Mouse (Mus musculus): ENCODE results near the gene Ube2ql1.

Ube2ql1 gene

DNA sequence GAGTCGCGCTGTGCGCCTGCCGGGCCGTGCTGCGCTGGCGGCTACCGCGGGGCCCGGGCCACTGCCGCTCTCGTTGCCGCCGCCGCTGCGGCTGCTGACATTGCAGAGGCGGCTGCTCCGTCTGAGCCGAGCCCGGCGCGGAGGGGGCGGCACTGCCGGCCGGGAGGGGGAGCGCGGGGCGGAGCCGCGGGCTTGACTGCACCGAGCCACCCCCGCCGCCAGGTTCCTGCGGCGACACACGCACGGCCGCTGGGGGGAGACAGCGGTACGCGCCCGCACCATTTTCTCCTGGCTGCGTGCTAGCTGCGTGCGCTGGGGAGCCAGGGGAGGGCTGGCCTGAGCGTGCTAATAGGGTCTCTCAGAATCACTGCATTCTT lies at the start of gene Ube2ql1:
Gene Ube2ql1, minus strand, starts transcription at position 131 of the 377 bp plus-strand sequence.
- peak; percentile 78 for DNase-seq (ENCODE audit: low read depth, low spot score)

DNA sequence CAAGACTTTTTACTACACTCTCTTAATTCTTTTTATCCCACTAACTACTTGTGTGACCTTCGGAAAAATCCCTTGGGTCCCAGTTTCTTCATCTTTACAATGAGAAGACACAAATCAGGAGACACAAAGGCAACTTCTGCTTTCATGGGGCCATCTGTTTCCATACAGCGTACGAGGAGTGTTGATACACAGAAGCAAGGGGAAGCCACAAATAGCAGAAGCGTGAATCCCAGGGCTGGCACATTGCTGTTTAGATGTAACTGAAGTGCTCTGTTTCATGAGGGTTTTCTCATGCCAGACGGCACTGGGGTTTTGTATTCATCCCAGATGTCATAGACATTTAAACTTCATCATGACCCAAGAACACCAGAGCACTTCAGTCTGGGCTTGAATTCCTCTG lies 49.0 kb upstream of the Ube2ql1 start:
- DNase-seq (ENCODE audit: low read depth, low spot score), result no peak

DNA sequence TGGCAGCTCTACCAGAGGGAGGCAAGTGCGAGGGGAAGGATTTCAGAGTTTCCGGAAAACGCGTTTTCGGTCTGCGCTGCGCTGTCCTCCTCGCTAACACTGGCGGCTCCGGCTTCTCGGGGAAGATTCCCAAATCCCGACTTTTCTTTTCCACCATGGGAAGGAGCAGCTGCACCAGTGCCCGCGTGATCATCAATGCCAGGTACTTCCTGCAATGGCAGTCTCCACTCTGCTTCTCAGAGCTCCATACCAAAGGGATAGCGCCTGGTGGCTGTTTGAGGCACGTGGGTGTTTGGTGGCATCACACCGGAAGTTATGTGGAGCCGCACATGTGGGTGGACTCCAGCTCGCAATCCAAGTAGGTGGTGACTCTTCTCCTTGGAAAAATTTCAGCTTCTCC lies 38.5 kb upstream of the Ube2ql1 start:
- DNase-seq (ENCODE audit: low read depth, low spot score), result no peak

DNA sequence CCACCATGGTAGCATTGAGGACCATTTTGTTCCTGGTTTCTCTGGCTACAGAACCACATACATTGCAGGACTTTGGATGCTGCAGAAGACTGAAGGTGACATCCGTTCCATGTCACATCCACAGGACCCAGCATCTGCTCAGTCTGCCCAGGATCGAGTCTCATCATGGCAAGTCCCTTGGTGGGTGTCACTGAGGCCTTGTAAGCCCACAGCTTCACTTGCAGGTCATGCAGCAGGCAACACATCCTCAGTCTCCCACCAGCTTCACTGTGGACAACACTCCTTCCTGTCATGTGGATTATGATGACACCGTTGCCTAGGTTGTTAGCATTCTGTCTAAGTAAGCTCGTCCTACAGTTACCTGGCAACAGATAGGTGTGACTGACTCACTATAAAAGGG lies 32.7 kb upstream of the Ube2ql1 start:
- no peak for DNase-seq (ENCODE audit: low read depth, low spot score)

DNA sequence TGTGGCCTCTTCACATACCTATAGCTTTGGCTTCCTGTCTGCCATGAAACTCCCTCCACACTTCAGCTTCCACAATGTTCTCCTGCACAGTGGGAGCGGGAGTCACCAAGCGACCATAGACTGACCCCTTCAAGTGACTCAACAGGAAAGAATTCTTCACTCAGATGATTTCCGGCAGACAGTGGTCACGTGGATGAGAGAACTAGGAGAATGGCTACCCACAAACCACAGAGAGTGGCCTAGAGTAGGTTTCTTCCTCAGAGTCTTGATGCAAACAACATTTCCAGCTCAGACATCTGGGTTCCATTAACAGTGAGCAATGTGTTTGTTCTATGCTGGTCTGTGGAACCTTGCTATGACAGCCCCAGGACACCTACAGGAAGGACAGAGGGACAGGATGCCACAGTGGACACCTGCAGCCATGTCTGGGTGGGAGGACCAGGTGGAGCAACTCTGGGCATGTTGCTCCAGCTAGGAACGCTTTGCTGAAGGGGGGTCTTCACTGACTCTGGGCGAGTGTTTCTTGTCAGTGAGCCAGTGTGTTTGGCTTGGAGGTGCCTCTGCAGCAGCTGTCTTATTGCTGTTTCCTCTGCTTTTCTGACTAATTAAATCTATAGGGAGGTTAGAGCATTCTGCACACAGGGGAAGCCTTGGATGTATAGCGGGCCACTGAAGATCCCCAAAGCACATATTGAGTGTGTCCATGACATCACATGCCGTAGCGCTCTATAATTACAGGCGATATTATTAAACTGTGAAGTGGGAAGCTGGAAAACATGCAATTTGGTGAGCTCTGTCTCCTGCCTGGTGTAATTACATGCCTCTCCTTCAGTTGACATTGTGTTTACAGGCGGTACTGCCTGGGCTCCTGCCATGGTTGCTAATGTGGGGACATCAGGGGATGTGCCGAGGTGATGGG lies 31.1 kb upstream of the Ube2ql1 start:
- no peak for DNase-seq (ENCODE audit: low read depth, low spot score)

DNA sequence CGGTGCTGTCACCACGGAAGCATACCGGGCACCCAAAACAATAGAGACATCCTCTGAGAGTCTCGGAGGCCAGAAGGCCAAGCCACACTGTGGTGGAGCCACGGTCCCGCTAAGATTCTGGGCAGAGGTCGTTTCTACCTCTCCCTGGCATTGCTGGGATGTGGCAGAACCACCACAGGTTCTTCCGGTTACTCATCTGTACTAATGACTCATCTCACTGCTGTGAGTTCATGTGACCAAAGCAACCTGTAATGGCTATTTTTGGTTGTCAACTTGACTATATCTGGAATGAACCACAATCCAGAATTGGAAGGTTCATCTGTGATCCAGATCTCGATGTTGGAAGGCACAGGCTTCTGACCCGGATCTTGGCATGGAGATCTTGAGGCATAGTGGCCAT lies 28.5 kb upstream of the Ube2ql1 start:
- no peak for DNase-seq (ENCODE audit: low read depth, low spot score)

DNA sequence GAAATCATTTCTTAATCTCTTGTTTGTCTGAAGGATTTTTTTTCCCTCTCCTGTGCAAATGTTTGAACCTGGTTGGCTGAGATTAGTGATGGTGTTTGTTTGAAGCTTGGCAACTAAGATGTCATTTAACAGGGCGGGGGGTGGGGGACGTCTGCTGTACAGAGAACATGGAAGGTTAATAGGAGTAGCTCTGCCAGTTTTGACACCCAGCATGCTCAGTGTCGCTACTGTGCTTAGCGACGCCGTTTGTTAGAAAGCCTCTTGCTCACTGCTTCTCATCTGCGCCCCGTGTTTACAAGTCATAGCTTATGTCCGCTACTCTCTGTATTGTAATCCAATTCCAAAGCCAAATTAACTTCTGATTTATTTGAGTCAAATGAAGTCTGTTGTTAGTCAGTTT lies 25.0 kb upstream of the Ube2ql1 start:
- DNase-seq (ENCODE audit: low read depth, low spot score), result no peak

DNA sequence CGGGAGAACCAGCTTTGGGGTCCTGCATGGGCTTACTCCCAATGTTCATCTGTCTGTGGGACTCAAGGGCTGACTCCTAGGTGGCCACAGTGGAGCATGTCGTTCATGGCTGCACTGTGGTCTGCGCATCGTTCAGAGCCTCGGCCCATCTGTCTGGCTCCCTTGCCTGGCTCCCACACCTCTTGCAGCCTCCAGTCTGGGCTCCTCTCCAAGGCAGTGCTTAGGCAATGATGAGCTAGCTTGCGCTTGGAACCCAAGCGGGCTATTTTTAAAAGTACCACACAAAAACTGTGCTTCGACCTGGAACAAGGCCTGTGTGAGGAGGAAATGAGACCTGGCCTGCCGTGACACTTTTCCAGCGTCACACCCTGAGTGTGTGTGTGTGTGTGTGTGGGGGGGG lies 21.7 kb upstream of the Ube2ql1 start:
- no peak for DNase-seq (ENCODE audit: low read depth, low spot score)

DNA sequence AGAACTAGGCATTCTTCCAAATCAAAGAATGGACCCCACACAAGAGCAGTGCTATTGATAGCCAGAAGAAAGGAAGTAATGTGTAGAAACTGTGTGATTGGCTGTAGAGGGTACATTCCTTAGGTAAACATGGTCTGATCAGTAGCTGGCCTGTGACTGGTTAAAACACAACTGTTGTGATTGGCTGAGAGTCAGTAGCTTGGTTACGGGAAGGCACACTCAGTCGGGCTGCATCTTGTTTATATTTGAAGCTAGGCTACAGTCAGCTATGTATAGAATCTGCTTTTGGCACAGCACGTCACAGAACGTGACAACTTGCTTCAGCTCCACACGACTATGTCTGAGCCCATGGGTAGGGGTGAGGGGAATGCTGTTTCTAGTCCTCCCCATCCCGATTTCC lies 19.3 kb upstream of the Ube2ql1 start:
- no peak for DNase-seq (ENCODE audit: low read depth, low spot score)

DNA sequence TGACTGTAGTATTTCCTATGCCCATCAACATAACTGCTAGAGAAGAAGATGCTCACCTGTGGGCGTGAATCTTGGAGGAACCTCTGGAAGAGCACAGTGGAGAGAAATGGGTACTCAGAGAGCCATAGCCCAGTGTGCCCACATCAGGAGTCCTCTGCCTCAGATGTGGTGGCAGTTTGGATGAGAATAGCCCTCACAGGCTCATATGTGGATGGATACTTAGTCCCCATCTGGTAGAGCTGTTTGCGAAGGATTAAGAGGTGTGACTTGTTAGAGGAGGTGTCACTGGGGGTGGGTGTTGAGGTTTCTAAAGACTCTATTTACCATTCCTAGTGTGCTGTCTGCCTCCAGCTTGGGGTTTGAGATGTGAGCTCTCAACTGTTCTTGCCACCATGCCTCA lies 13.2 kb upstream of the Ube2ql1 start:
- no peak for DNase-seq (ENCODE audit: low read depth, low spot score)

DNA sequence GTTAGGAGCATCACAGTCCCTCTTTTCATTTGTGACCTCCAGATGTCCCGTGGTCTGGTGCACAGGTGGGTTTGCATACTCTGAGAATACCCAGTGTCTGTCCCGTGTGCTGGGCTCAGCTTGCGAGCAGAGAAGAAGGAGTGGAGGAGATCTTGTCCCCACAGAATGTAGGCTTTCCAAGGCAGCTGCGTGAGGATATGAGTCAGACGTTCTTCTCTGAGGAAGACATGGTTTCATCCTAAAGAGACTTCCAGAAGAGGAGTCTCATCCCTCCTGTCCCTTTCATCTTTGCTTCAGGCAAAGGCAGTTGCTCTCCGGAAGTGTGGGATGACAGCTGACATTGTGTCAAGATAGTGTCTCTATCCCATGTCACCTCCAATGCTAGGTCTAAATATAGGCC lies 11.8 kb upstream of the Ube2ql1 start:
- DNase-seq (ENCODE audit: low read depth, low spot score), result no peak

DNA sequence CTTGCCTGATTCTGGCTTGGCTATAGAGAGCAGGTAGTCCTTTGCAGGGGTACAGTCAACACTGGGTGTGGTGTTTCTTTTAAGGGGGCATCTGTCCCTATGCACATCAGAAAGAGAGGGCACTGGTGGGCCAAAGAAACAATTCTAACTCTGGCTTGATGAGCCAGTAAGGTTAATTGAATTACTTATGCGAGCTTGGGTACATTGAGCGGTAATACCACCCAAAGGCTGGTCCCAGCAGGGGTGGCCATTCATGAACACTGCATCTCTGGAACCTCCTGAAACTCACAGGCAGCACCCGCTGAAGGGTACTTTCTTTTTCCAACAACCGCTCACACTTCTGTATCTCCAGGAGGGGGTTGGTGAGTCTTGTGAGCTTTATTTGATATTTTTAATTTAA lies 9.1 kb upstream of the Ube2ql1 start:
- no peak for DNase-seq (ENCODE audit: low read depth, low spot score)

DNA sequence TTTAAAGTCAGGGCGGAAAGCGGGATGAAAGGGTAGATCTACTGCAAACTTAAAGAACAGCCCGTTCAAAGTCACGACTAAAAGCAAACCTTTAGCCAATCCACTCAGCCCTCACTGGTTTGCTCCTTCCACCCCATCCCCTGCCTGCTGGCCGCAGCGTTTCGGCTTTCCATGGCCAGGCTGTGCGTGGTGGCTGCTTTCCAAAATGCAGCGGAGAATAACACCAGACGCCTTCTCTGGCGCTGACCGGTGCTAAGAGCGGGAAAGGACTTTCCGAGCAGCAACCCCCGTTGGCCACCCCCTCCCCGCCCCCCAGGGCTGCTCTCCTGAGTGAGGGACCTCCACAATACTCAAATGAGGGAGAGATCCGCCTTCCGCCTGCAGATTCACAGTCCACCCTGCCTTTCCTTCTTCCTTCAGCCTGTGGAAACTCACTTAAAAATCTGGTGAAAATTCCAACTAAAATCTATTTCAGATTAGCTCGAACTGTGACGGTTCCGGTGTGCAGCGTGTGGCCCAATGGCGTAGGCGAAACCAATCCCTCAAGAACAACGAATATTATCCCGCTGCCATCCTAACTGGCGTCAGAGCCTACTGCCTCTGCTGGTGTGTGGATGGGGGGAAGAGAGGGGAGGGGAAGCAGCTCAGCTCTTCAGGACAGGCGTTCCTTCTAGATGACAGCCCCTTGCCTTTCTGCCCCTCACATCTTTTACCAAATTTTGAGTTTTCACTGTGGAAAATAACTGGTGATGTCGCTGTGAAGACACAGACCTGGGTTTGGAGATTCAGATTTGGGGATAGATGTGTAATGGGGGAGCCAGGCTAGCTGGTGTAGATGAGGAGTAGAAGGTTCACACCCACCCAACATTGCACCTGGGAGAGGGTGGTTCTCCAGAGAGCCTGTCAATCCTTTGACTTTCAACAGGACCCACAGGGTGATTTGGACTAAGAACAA lies 919 bp upstream of the Ube2ql1 start:
- no peak for DNase-seq (ENCODE audit: low read depth, low spot score)

DNA sequence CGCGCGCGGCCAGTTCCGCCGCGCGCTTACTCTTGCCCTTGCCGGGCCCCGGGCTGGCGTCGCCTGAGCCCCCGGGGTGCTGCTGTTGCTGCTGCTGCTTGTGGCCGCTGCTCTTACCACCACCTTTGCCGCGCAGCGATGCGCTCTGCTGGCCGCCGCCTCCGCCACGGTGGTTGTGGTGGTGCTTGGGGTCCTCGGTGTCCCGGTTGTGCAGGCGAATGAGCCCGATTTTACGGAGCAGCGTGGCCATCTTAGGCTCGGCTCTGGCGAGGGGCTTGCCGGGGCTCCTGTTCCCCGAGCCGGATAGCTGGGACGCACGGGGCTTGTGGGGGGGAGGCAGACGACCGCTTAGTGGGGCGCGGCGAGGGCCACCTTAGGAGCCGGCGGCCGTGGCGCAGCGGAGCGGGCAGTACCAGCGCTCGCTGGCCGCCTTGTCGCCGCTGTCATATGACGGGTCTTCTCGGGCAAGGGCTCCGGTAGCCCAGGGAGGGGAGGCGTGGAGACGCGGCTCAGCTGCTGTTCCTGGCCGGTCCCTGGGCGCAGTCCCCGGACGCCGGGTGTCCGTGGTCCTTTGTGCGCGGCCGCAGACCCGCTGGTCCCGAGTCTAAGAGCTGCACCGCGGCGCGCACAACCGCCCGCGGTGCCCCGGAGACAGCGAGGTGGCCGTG lies 464 bp downstream of the Ube2ql1 start:
- DNase-seq (ENCODE audit: low read depth, low spot score), result peak; percentile 29

DNA sequence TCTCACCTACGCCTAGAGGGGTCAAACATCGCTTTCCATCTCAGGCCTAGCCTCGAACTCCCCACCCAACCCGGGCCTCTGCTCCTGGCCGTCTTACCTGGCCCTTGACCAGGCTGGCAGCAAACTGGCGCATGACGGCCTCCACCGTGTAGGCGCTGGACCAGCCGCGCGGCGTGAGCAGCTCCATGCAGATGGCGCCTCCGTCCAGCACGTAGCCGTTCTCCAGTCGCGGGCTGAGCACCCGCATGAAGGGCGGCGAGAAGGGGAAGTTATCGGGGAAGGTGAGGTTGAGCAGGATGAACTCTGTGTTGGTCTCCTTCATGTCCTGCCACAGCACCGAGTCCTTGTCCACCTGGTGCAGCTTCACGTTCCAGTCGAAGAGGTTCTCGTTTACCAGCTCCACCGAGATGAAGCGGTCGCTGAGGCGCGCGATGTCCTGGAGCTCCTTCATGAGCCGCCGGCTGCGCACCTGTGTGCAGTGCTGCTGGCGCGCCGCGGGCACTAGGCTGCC lies 1.2 kb downstream of the Ube2ql1 start:
- peak; percentile 21 for DNase-seq (ENCODE audit: low read depth, low spot score)

DNA sequence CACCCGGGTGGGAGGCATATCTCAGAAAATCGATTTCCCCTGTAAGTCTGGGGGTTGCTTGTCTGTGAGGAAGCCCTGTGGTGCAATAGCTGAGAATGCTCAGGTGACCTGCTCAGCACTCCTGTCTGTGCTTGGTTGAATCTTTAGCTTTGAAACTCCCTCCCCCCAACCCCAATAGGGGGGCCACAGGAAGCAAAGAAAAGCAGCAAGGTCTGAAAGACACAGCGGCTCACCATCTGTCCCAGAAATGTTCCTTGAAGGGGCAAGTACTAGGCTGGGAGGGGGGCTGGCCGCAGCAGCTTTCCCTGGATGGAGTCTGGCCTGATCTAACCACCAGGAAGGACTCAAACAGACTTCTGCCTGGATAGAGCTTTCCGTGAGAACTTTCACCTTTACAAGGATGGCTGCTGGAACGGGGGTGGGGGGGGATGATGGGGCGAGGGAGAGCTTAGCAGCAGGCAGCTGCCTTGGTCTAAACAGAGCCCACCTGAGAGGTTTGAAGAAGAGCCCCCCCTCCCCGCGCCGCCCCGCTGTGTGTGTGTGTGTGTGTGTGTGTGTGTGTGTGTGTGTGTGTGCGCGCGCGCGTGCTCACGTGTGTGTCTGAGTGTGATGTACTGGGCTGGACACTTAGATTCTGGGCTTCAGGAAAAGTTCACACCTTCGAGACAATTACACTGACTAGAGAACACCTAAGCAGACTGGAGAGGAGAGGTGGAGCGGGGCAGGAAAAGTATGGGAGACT lies 2.1 kb downstream of the Ube2ql1 start:
- DNase-seq (ENCODE audit: low read depth, low spot score), result no peak

DNA sequence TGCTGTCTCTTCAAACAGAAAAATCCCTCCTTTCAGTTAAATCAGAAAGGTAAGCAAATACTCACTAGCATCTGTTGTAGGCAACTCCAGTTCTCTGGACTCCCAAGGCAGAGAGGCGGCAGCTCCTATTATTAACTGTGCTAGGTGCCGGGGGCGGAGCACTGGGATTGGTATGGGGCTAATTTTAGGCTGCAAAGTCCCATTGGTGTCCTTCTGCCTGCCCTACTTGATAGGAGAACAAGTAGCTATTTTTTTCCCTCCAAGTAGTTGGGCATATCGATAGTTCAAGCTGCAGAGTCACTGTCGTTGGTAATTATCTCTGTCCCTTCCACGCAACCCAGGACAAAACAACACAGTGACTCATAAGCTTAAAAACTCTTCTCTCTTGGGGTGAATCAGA lies 7.1 kb downstream of the Ube2ql1 start:
- DNase-seq (ENCODE audit: low read depth, low spot score), result no peak

DNA sequence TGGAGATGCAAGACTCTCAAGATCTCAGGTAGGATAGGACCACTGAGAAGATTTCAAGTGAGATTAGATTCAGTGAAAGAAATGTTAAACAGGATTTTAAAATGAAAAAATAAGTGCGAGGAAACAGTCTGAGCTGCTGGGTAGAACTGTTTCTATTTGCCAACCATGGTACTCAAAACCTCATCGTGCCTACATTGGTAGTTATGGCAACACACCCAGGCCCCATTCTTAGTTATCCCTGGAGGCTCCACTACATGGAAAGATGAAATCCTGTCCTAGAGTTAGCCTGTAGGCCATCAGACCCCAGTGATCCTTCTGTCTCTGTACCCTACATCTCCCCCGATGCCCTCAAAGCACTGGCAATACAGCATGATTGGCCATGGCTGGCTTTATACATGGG lies 14.3 kb downstream of the Ube2ql1 start:
- DNase-seq (ENCODE audit: low read depth, low spot score), result no peak

DNA sequence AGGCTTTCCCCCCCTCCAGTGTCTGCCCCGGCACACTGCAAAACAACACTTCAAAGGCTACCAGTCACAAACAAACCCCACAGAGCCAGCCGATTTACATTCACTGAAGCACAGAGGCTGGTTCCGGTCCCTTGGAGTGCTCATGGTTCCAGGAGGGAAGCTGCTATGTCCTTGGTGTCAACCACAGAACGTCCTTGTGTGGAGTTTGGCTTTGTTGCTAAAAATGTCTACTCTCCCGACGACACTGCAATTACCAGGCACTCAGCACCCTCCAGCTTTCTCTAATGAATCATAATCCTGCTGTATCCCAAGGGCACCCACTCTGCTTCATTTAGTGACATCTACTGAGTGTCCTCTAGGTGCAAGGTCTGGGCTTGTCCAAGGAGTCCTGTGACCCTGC lies 18.5 kb downstream of the Ube2ql1 start:
- no peak for DNase-seq (ENCODE audit: low read depth, low spot score)

DNA sequence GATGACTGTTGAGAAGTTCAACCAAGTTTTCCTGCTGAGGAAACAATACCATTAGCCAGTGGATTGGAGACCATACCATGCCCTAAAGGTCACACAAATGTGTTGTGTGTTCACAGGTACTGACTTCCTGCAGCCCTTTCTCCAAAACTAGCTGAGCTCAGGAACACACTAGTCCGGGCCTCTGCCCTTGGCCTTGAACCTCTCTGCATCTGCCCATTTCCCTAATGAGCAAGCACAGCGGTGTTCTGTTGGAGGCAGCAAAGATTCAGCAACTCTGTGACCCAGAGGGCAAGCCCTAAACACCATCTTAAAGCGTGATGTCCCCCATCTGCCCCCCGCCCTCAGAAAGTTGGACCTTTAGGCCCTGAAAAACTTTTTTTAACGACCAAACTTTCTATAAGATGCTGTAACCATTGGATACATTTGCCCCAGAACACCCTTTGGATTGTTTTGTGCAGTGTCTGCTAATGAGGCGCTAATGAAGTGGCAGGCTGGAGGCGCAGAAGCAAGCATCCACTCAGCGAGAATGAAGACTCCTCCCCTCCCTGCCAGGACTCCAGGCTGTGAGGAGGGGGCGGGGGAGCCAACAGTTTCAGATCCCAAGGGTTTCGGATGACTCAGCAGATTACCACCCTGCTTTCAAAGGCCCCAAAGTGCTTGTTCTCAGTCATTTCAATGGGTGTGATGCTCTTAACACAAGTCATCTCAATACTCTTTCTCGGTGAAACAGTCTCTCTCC lies 21.7 kb downstream of the Ube2ql1 start:
- peak; percentile 17 for DNase-seq (ENCODE audit: low read depth, low spot score)
